Mouse (Mus musculus) CH12.LX (cell line): ENCODE measurements around the gene Tcf7. TPM values are rescaled to one million over a fixed set of nuclear protein-coding genes. Genes with fewer than 3 reads are reported as not detected.

Experiments used
- DNase-seq: peaks from one replicate; pipeline ENCODE4 v3.0.0-alpha.2; 2013; ENCODE audit errors: extremely low read depth
- H3K27ac ChIP-seq: 2 replicates; pipeline ENCODE4 v1.5.1; 2012; ENCODE audit warnings: low read depth, mild to moderate bottlenecking, control low read depth, moderate library complexity; ENCODE audit not compliant: insufficient read depth
- H3K27me3 ChIP-seq: replicated peaks from 2 replicates; pipeline ENCODE3; 2012; ENCODE audit warnings: inconsistent platforms
- H3K36me3 ChIP-seq, 2 experiments: replicated peaks in 1 of 2; 2 replicates each; pipeline versions ENCODE3 to v1.6.1; 2012; ENCODE audit warnings: inconsistent platforms in 1 of 2, low read length in 1 of 2, mild to moderate bottlenecking in 1 of 2, mixed read lengths in 1 of 2, moderate library complexity in 1 of 2; ENCODE audit not compliant: control insufficient read depth in 1 of 2, insufficient read depth in 1 of 2
- H3K4me1 ChIP-seq, 2 experiments: 2 replicates each; pipeline ENCODE4 v1.6.1; 2012; ENCODE audit warnings: inconsistent platforms in 1 of 2, moderate library complexity in 1 of 2; ENCODE audit not compliant: insufficient read depth in 2 of 2, control insufficient read depth in 1 of 2
- H3K4me2 ChIP-seq: 2 replicates; pipeline ENCODE4 v1.6.1; 2012; ENCODE audit warnings: low read depth, mild to moderate bottlenecking, control low read depth; ENCODE audit not compliant: poor library complexity, insufficient read depth, severe bottlenecking
- H3K4me3 ChIP-seq, 3 experiments: fragments of 150-350 bp in 1 of 3; sonication (generic) in 1 of 3; replicated peaks in 1 of 3; 2 replicates each; pipeline versions ENCODE3 to v1.5.1; 2011 to 2012; ENCODE audit warnings: low read depth in 2 of 3, low read length in 2 of 3, mild to moderate bottlenecking in 2 of 3, moderate library complexity in 2 of 3, control low read depth in 1 of 3, improper control_type of control experiment in 1 of 3, inconsistent platforms in 1 of 3, mixed read lengths in 1 of 3; ENCODE audit not compliant: poor library complexity in 1 of 3
- H3K79me2 ChIP-seq: replicated peaks from 2 replicates; pipeline ENCODE4 v1.6.1; 2012; ENCODE audit warnings: mild to moderate bottlenecking, moderate library complexity; ENCODE audit not compliant: control insufficient read depth, poor library complexity, insufficient read depth, severe bottlenecking; ENCODE audit errors: extremely low read depth
- H3K9ac ChIP-seq: 2 replicates; pipeline ENCODE4 v1.6.1; 2012; ENCODE audit warnings: low read depth, mild to moderate bottlenecking, control low read depth, moderate library complexity; ENCODE audit not compliant: insufficient read depth
- H3K9me3 ChIP-seq: replicated peaks from 2 replicates; pipeline ENCODE3; 2012; ENCODE audit warnings: low read length, inconsistent platforms, mixed read lengths
- CTCF ChIP-seq, 2 experiments: IDR thresholded peaks in 1 of 2; conservative IDR thresholded peaks in 1 of 2; 2 replicates each; pipeline ENCODE4 v1.5.1; 2011 to 2012; ENCODE audit warnings: low read depth in 2 of 2, low read length in 2 of 2, improper control_type of control experiment in 1 of 2, inconsistent platforms in 1 of 2, mild to moderate bottlenecking in 1 of 2, moderate library complexity in 1 of 2
- ELF1 ChIP-seq: IDR thresholded peaks from 2 replicates; pipeline ENCODE4 v1.6.1; 2014; ENCODE audit warnings: low read depth, mild to moderate bottlenecking, inconsistent platforms, low read length, improper control_type of control experiment
- EP300 ChIP-seq: IDR thresholded peaks from 2 replicates; pipeline ENCODE4 v1.6.1; 2011; ENCODE audit warnings: low read length, improper control_type of control experiment
- HCFC1 ChIP-seq: IDR thresholded peaks from 2 replicates; pipeline ENCODE4 v1.6.1; 2012; ENCODE audit warnings: low read depth, mild to moderate bottlenecking, inconsistent platforms, low read length, improper control_type of control experiment
- IRF4 ChIP-seq: IDR thresholded peaks from 2 replicates; pipeline ENCODE4 v1.6.1; 2014; ENCODE audit warnings: low read depth, mild to moderate bottlenecking, inconsistent platforms, low read length, improper control_type of control experiment
- JUN ChIP-seq: IDR thresholded peaks from 2 replicates; pipeline ENCODE4 v1.6.1; 2011; ENCODE audit warnings: low read depth, mild to moderate bottlenecking, low read length, improper control_type of control experiment, moderate library complexity; ENCODE audit not compliant: insufficient read depth
- KAT2A ChIP-seq: IDR thresholded peaks from 2 replicates; pipeline ENCODE4 v1.6.1; 2012; ENCODE audit warnings: low read length, improper control_type of control experiment, inconsistent platforms; ENCODE audit not compliant: insufficient replicate concordance
- MAFK ChIP-seq: IDR thresholded peaks from 2 replicates; pipeline ENCODE4 v1.6.1; 2011; ENCODE audit warnings: low read length, improper control_type of control experiment; ENCODE audit not compliant: insufficient replicate concordance
- MAX ChIP-seq: IDR thresholded peaks from 2 replicates; pipeline ENCODE4 v1.6.1; 2011; ENCODE audit warnings: low read length, improper control_type of control experiment
- MEF2A ChIP-seq: IDR thresholded peaks from 2 replicates; pipeline ENCODE4 v1.6.1; 2014; ENCODE audit warnings: low read depth, mild to moderate bottlenecking, inconsistent platforms, low read length, improper control_type of control experiment, borderline replicate concordance
- MXI1 ChIP-seq: IDR thresholded peaks from 2 replicates; pipeline ENCODE4 v1.6.1; 2011; ENCODE audit warnings: mild to moderate bottlenecking, low read depth, low read length, improper control_type of control experiment
- MYC ChIP-seq: IDR thresholded peaks from 2 replicates; pipeline ENCODE4 v1.6.1; 2011; ENCODE audit warnings: low read depth, mild to moderate bottlenecking, improper control_type of control experiment, low read length
- NELFE ChIP-seq: IDR thresholded peaks from 2 replicates; pipeline ENCODE4 v1.6.1; 2011; ENCODE audit warnings: low read depth, low read length, improper control_type of control experiment
- PAX5 ChIP-seq: IDR thresholded peaks from 2 replicates; pipeline ENCODE4 v1.6.1; 2012; ENCODE audit warnings: low read length, inconsistent platforms, mixed read lengths
- POLR2A ChIP-seq: IDR thresholded peaks from 2 replicates; pipeline ENCODE4 v1.6.1; 2011; ENCODE audit warnings: low read depth, mild to moderate bottlenecking, improper control_type of control experiment, low read length
- POLR2AphosphoS2 ChIP-seq: IDR thresholded peaks from 2 replicates; pipeline ENCODE4 v1.6.1; 2011; ENCODE audit warnings: low read depth, low read length, improper control_type of control experiment
- RAD21 ChIP-seq: IDR thresholded peaks from 2 replicates; pipeline ENCODE4 v1.6.1; 2011; ENCODE audit warnings: low read depth, mild to moderate bottlenecking, low read length, improper control_type of control experiment, moderate library complexity
- SIN3A ChIP-seq: IDR thresholded peaks from 2 replicates; pipeline ENCODE4 v1.6.1; 2012; ENCODE audit warnings: low read length, improper control_type of control experiment, inconsistent platforms
- SMC3 ChIP-seq: IDR thresholded peaks from 2 replicates; pipeline ENCODE4 v1.6.1; 2011; ENCODE audit warnings: low read depth, low read length, improper control_type of control experiment
- TBP ChIP-seq: conservative IDR thresholded peaks from 2 replicates; pipeline ENCODE4 v1.6.1; 2011; ENCODE audit warnings: low read depth, low read length, improper control_type of control experiment
- TCF12 ChIP-seq: IDR thresholded peaks from 2 replicates; pipeline ENCODE4 v1.6.1; 2014; ENCODE audit warnings: low read depth, mild to moderate bottlenecking, inconsistent platforms, low read length, improper control_type of control experiment
- USF1 ChIP-seq: IDR thresholded peaks from 2 replicates; pipeline ENCODE4 v1.6.1; 2014; ENCODE audit warnings: low read depth, mild to moderate bottlenecking, inconsistent platforms, low read length, improper control_type of control experiment
- ZC3H11A ChIP-seq: IDR thresholded peaks from 2 replicates; pipeline ENCODE4 v1.6.1; 2012; ENCODE audit warnings: low read depth, mild to moderate bottlenecking, inconsistent platforms, low read length, improper control_type of control experiment
- ZKSCAN1 ChIP-seq: IDR thresholded peaks from 2 replicates; pipeline ENCODE4 v1.6.1; 2012; ENCODE audit warnings: low read depth, inconsistent platforms, low read length, improper control_type of control experiment, borderline replicate concordance
- ZMIZ1 ChIP-seq: IDR thresholded peaks from 2 replicates; pipeline ENCODE4 v1.6.1; 2012; ENCODE audit warnings: low read depth, mild to moderate bottlenecking, inconsistent platforms, low read length, improper control_type of control experiment
- dilution Hi-C: fragments of 300-500 bp; cut with MboI; formaldehyde crosslinking; loops from 2 replicates; pipeline ENCODE4 v1.14.3; 2020; ENCODE audit warnings: low sequenced_read_pairs; ENCODE audit not compliant: extremely low pct_unique_long_range_greater_than_20kb, extremely low pct_ligation_motif_present
- in situ Hi-C: fragments of 300-500 bp; cut with MboI; formaldehyde crosslinking; loops from 3 replicates; pipeline ENCODE4 v1.14.3; 2019; ENCODE audit warnings: low sequenced_read_pairs, low pct_ligation_motif_present, low pct_unique_long_range_greater_than_20kb, mixed read lengths
- polyA plus RNA-seq: library from polyadenylated mRNA; unstranded; fragments of >175 nt; gene quantifications from 2 replicates; pipeline ENCODE4 v1.2.1, GENCODE M21; 2012; ENCODE audit warnings: low read depth; ENCODE audit not compliant: insufficient read length
- total RNA-seq, 2 experiments: library from RNA; depleted of rRNA; stranded (reverse); fragments of 300-350 nt in 1 of 2; fragments of >200 nt in 1 of 2; gene quantifications; 2 replicates each; pipeline ENCODE4 v1.2.3; 2012 to 2014

The Tcf7 gene
- total and polyA plus RNA-seq, 3 experiments: 0.55 to 5.5 (median 0.85) TPM

GRCm38 (mm10) chr11:52255077-52255476, 27.7 kb downstream of the Tcf7 start:
- no peak for DNase-seq
- dilution Hi-C loops (no loop called here), in situ Hi-C loops (no loop called here)

GRCm38 (mm10) chr11:52253674-52254375, 29.0 kb downstream of the Tcf7 start:
- no peaks in the 10 kb centered on the region for H3K27me3 ChIP-seq
- H3K9me3 ChIP-seq: no peaks in the 10 kb centered on the region
- dilution Hi-C loops (no loop called here), in situ Hi-C loops (no loop called here)
- H3K79me2 ChIP-seq: no peaks in the 10 kb centered on the region
- TF ChIP-seq MYC: no peak
- no peak for TF ChIP-seq EP300
- no peak; the same call in 1 of the 2 replicates for TF ChIP-seq MEF2A
- TF ChIP-seq ZC3H11A: peak; percentile 90
- TF ChIP-seq HCFC1: no peak
- peak; percentile 100 for TF ChIP-seq SMC3
- no peak for TF ChIP-seq POLR2AphosphoS2
- no peak for TF ChIP-seq TCF12
- no peak for TF ChIP-seq JUN
- 0 out of 2 replicates have a peak, but pooled peaks have one; percentile 21 for TF ChIP-seq IRF4
- TF ChIP-seq ZMIZ1: no peak
- TF ChIP-seq USF1: no peak
- peak; percentile 92 for TF ChIP-seq RAD21
- TF ChIP-seq ELF1: no peak
- TF ChIP-seq PAX5: no peak
- TF ChIP-seq TBP: no peak
- TF ChIP-seq KAT2A: no peak
- no peak for TF ChIP-seq MAX
- no peak for TF ChIP-seq SIN3A
- peak; percentile 82 to 99 for TF ChIP-seq CTCF (conservative IDR thresholded peaks at IDR 0.05 in 1 of 2, IDR thresholded peaks at IDR 0.05 in 1 of 2; ENCODE audit: low read depth in 2 of 2, low read length in 2 of 2)
- no peak; the same call in 1 of the 2 replicates for TF ChIP-seq NELFE
- TF ChIP-seq ZKSCAN1: no peak
- TF ChIP-seq MAFK: no peak
- no peak for TF ChIP-seq MXI1
- no peak for TF ChIP-seq POLR2A
- H3K27ac ChIP-seq: no peak overlapping the region
- no peak overlapping the region for H3K4me2 ChIP-seq
- peak; percentile 68 for DNase-seq
- H3K36me3 ChIP-seq: peaks cover 11 to 68% of the 10 kb centered on the region in 2 experiments
- H3K4me1 ChIP-seq: peaks cover 0 to 12% of the 10 kb centered on the region in 2 experiments; a peak in 1 of 4 replicates
- no peak overlapping the region for H3K4me3 ChIP-seq
- H3K9ac ChIP-seq: no peak overlapping the region

More at GRCm38 (mm10) chr11:52255077-52255476, 27.7 kb downstream of the Tcf7 start:
- TF ChIP-seq RAD21 (no peak), ZKSCAN1 (no peak), PAX5 (no peak), HCFC1 (no peak), MAFK (no peak)
- peaks cover 0 to 15% of the 10 kb centered on the region in 2 experiments; a peak in 2 of 4 replicates for H3K4me1 ChIP-seq
- H3K4me2 ChIP-seq: no peak overlapping the region
- no peaks in the 10 kb centered on the region for H3K9me3 ChIP-seq
- no peak overlapping the region for H3K9ac ChIP-seq
- H3K4me3 ChIP-seq: no peak overlapping the region
- no peak overlapping the region for H3K27ac ChIP-seq
- peaks cover 1% of the 10 kb centered on the region for H3K27me3 ChIP-seq
- H3K79me2 ChIP-seq: no peaks in the 10 kb centered on the region
- peaks cover under 1 to 65% of the 10 kb centered on the region in 2 experiments for H3K36me3 ChIP-seq
